Mouse (Mus musculus) adrenal gland, adult 8-10 months (tissue): ENCODE measurements around the gene Rcc1. TPM values are rescaled to one million over a fixed set of nuclear protein-coding genes. Genes with fewer than 3 reads are reported as not detected.
A peak's percentile ranks its signal among the peaks of the same experiment; 100 is the strongest.

Experiments
- DNase-seq: peaks from one replicate; pipeline ENCODE4 v3.0.0; 2022
- total RNA-seq, 4 experiments: library from RNA; stranded (reverse); gene quantifications; 2 replicates each; pipeline ENCODE4 v1.2.4; 2022

Gene Rcc1
- total RNA-seq = 10 to 100 TPM; 12.7 to 18.0 (median 15.7) TPM

GRCm38 (mm10) chr4:132353481-132353885 lies at the start of gene Rcc1:
Gene Rcc1, minus strand, starts transcription at chr4:132353605.
- DNase-seq = peak; percentile 89

DNA sequence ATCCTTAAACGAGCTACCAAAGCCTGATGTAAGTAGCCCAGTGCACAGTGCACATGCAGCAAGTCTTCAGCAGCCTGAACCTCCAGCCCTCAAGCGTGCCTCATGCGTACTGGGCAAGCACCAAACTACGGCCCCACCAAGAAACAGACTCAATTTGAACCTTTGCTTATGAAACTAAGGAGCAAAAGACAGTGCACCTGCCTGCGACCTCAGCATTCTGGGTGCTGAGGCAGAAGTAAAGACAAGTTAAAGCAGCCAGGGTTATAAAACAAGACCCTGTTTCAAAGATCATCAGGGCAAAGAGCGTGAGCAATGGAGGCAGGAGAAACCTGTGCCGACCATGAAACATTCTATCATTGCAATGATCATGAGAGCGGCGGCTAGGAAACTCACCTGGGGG lies 47.6 kb upstream of the Rcc1 start:
- DNase-seq = no peak

DNA sequence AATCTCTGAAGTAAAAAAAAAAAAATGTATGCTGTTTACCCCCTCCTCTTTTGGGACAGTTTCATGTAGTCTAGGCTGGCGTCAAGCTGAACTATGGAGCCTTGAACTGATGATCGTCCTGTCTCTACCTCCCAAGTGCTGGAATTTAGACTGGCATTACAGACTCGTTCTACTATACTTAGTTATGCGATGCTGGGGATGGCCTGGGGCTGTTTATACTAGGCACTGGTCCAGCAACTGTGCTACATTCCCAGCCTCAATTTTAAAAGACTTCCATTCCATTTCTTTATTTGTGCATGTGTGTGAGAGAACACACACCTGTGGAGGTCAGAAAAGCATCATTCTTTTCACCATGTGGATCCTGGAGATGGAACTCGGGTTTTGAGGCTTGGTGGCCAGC lies 45.5 kb upstream of the Rcc1 start:
- DNase-seq = no peak

DNA sequence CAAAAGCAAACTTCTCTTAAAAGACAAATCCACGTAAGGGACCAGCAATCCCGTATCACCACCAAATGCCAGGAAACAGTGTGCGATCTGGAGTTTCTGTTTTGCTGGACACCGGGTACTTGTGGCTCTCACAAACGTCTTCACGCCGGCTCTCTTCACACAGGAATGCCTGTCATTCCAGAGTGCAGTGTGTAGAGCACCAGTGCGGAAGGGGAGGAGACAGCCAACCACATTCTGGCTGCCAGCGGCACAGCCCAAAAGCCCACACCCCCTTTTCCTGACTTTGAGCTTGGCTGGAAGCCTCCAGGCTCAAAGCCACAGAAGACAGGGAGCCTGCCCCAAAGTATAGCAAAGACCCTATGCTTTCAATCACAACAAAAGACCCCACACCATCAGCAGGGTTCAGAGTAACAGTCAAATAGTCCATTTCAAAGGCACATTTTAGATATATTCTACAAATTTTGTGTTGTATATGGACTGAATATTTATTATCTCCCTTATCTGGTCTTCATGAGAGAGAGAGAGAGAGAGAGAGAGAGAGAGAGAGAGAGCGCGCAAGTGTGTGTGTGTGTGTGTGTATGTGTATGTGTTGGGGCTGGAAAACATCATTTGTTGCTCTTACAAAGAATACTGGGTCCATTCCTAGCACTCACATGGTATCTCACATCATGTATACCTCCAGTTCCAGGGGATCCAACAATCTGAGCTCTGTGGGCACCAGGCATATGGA lies 44.8 kb upstream of the Rcc1 start:
- DNase-seq = peak; percentile 79

DNA sequence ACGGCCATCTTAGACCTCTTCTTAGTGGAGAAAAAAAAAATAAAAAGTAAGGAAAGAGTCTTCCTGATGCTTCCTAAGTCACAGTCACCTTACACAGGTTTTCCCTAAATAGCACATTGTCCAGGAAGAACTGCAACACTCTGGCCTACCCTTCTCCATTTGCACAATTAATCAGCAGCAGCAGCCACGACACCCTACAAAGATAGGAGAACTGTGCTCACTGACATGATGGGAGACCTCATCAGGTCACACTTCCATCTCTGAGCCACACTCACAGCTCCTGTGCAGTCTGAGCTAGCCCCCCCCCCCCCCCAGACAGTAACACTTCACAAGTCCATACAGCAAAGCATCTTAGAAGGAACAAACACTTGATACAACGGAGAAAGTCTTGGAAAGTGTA lies 43.7 kb upstream of the Rcc1 start:
- no peak for DNase-seq

DNA sequence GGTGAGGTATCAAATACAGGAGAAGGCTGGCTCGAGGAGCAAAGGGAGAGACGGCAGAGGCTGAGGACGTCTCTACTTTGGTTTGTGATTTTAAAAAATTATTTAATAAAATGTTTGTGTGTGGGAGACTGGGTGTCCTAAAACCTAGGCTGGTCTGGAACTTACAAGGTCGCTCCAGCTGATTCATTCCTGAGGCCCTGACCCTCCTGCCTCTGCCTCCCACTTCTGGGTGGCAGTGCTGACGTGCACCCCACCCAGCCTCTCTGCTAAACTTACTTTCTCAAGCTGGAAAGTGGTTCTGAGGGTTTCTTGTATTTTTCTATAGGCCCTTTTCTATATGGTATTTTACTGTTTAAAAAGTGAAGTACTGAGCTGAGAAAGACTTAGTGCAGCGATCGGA lies 42.8 kb upstream of the Rcc1 start:
- DNase-seq = peak; percentile 56

DNA sequence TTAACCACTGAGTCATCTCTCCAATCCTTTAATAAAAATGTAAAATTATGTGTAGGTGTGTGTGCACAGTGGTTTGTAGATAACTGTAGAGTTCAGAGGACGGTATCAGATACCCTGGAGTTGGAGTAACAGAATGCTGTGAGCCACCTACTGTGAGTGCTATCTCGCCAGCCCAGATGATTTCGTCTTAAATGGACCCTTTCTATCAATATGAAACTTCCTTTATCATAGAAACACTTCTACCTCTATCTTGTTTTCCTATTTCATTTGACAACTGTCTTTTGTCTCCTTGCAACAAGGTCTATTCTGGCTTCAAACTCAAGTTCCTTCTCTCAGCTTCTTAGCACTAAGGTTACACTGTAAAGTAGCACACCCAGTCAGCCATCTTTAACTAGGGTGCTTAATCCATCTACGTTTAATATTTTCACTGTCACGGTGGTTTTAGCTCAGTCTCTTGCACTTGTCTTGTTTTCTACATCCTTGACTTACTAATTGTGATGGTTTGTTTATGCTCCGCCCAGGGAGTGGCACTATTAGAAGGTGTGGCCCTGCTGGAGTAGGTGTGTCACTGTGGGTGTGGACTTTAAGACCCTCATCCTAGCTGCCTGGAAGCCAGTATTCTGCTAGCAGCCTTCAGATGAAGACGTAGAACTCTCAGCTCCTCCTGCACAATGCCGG lies 37.8 kb upstream of the Rcc1 start:
- DNase-seq = no peak

DNA sequence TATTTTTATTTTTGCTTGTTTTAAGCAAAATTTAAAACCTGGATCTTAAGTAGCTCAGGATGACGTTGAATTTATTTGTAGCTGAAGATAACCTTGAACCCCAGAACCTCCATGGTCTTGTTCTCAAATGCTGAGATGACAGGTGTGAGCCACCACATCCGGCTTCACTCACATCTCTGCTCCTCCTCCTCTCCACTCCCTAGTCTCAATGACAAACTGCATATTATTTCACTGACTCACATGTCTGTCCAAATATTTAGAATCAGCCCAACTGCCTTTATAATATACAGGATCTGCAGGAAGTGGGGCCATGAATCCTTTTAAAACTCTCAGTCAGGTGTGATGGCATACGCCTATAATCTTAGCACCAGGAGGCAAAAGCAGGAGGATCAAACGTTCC lies 35.9 kb upstream of the Rcc1 start:
- no peak for DNase-seq

- no peak for DNase-seq
Measured at GRCm38 (mm10) chr4:132387617-132388016, 34.2 kb upstream of the Rcc1 start.

- DNase-seq = no peak
Measured at GRCm38 (mm10) chr4:132386846-132387245, 33.4 kb upstream of the Rcc1 start.

- DNase-seq = no peak
Measured at GRCm38 (mm10) chr4:132385771-132386410, 32.5 kb upstream of the Rcc1 start.

GRCm38 (mm10) chr4:132383455-132383854 lies 30.1 kb upstream of the Rcc1 start:
- DNase-seq = no peak

DNA sequence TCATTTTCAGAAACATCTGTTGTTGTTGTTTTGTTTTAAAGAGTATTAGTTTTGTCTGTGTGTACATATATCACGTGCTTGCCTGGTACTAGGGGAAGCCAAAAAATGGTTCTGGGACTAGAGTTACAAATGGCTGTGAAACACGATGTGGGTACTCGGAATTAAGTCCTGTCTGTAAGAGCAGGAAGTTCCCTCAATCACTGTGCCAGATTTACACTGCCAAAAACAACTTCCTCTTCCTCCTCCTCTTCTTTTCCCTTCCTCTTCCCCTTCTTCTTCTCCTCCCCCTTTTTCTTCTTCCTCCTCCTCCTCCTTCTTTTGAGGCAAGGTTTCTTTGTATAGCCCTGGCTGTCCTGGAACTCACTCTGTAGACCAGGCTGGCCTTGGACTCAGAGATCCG lies 28.9 kb upstream of the Rcc1 start:
- no peak for DNase-seq

- no peak for DNase-seq
Measured at GRCm38 (mm10) chr4:132380965-132381616, 27.7 kb upstream of the Rcc1 start.

DNA sequence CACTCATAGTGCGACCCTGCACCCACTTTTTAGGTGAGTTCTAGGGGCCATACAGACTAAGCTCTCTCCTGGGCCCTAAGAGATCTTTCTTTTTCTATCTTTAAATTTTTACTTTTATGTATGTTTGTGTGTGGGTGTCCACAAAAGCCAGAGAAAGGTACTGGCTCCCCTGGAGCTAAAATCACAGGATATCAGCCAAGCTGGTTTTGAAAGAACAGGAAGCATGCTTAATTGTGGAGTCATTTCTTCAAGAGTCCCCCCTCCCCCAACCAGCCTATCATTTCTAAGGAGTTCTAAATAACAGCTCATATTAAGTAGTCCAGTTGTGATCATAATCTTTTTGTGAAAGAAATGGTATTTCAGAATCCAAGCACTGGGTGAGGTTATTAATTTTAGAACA lies 20.4 kb upstream of the Rcc1 start:
- no peak for DNase-seq

DNA sequence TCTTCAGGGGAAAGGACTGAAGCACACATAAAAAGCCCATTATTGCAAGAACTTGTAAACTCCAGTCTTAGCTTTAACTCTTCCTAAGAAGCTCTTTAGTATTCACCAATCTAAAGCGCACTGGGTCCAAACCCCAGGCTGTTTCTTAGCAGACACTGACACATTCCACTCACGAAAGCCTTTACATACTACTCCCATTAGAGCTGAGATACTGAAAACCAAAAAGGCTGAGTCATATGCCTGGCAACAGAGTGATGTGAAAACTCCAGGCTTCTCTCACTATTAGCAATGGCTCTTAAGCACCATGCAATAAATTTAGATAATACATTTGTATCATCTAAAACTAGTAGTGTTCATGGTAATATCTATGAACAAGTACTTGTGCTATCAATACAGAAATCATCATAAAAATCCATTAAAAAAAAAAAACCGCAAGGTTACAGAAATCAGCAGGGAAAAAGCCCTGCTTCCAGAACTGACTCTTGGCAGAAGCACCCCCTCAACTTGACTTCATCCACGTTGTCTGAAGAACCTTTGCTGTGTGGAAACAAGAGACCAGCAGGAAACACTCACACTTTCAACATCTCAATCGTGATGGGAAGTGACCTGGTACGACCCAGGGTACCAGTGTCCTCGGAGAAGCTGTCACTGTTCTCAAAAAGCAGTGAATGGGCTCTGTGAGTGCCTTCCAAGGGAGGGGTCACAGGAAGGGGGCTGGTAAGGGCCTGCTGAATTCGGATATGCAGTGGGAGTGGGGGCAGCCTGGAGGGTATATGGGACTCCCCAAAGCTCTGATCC lies 16.7 kb upstream of the Rcc1 start:
- DNase-seq = no peak

- DNase-seq = no peak
Measured at GRCm38 (mm10) chr4:132367480-132368201, 14.2 kb upstream of the Rcc1 start.

DNA sequence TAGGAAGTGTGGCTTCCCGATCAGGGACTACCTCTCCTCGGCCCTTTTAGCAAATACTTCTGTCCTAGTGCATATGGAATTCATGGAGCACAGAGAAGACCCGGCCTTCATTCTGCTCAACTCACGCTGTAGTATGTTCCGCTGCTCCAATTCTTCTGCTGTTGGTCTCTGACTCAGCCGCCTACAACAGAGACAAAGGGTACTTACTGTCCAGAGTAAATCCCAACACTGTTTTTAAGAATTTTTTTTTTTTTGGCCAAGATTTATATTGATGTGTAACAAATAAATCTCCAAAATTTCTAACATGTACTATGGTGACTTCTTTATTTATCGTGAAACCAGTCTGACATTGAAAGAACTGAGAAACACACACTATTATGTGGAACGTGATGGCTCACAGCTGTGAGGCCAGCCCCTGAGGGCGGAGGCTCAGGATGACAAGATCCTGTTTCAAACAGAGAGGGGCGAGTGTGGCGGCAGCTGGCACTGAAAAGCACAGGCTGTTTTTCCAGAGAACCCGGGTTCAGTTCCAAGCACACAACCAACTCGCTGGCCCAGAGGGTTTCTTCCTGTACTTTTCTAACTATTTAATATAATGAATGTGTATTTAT lies 12.2 kb upstream of the Rcc1 start:
- no peak for DNase-seq

GRCm38 (mm10) chr4:132363487-132363886 lies 10.1 kb upstream of the Rcc1 start:
- DNase-seq = no peak

GRCm38 (mm10) chr4:132359510-132359909 lies 6.1 kb upstream of the Rcc1 start:
- DNase-seq = no peak

- peak; percentile 34 for DNase-seq
Measured at GRCm38 (mm10) chr4:132356170-132356569, 2.8 kb upstream of the Rcc1 start.
